Mouse (Mus musculus): ENCODE measurements at regions not wholly inside any gene's neighbourhood (a gene's known extent, or its start where the extent isn't known, plus 50 kb on each side); places are given as distances from the start of the nearest gene placed in this dataset.

DNA sequence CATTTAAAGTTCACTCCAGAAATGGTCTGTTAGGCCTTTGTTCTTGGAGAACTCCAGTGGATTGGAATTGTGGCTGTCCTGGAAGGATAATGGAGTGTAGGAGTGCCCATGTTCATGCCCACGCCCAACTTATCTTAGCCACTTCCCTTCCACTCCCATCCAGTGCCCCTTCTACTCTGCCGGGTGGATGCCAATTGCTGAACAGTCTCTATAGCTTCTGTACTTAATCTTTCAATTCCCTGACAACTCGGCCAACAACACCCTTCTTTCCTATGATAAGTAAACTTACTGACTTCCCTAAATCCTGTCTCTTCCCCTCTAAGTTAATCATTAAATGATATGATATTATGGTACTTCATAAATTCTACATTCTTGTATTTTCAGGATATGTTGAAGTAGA lies 123.3 kb upstream of the Cdkn2b start:
- no peaks in the 10 kb centered on the region for H3K9me3 ChIP-seq (ENCODE audit: control insufficient read depth, low read length)
- ATAC-seq (ENCODE audit: low read depth) (no peak), DNase-seq (ENCODE audit: low spot score) (no peak)
- no peaks in the 10 kb centered on the region for H3K36me3 ChIP-seq (ENCODE audit: control insufficient read depth, insufficient read depth, low read length)
- H3K27me3 ChIP-seq (replicated peaks; ENCODE audit: control insufficient read depth, insufficient read depth, low read length) = no peaks in the 10 kb centered on the region
- no peak overlapping the region for H3K4me3 ChIP-seq (ENCODE audit: low read depth, low read length)
- no peak overlapping the region for H3K4me2 ChIP-seq (ENCODE audit: low read depth, low read length)
- no peak overlapping the region for H3K9ac ChIP-seq (ENCODE audit: low read depth, low read length)
- no peaks in the 10 kb centered on the region for H3K4me1 ChIP-seq (ENCODE audit: control insufficient read depth, insufficient read depth, low read length)
- no peak overlapping the region for H3K27ac ChIP-seq (replicated peaks; ENCODE audit: low read depth, low read length)
- 88% methylated on average over 3 of the region's 3 CpGs for WGBS

DNA sequence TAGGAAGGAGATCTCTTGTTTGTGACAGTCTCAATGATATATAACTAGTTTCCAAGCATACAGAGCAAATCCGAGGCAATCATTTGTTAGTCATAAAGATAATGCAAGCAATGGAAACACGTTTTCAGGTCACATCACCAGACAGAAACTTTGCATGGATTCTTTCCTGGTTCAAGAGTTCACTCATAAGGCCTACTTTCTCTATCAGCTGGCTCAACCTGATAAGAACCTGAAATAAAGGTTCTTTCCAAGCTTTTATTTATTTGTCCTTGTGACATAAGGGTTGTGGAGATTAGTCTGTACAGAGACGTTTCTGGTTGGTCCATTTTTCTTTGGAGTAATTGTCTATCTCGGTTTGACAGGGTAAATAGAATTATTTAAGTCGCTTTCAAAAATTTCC lies 122.7 kb upstream of the Cdkn2b start:
- DNase-seq (ENCODE audit: low spot score) (no peak), ATAC-seq (ENCODE audit: low read depth) (no peak)
- H3K4me1 ChIP-seq (ENCODE audit: control insufficient read depth, insufficient read depth, low read length) = no peaks in the 10 kb centered on the region
- no peaks in the 10 kb centered on the region for H3K9me3 ChIP-seq (ENCODE audit: control insufficient read depth, low read length)
- H3K4me2 ChIP-seq (ENCODE audit: low read depth, low read length) = no peak overlapping the region
- no peaks in the 10 kb centered on the region for H3K27me3 ChIP-seq (replicated peaks; ENCODE audit: control insufficient read depth, insufficient read depth, low read length)
- H3K27ac ChIP-seq (replicated peaks; ENCODE audit: low read depth, low read length) = no peak overlapping the region
- no peak overlapping the region for H3K9ac ChIP-seq (ENCODE audit: low read depth, low read length)
- H3K36me3 ChIP-seq (ENCODE audit: control insufficient read depth, insufficient read depth, low read length) = no peaks in the 10 kb centered on the region
- no peak overlapping the region for H3K4me3 ChIP-seq (ENCODE audit: low read depth, low read length)
- 71% methylated on average over 5 of the region's 5 CpGs for WGBS

DNA sequence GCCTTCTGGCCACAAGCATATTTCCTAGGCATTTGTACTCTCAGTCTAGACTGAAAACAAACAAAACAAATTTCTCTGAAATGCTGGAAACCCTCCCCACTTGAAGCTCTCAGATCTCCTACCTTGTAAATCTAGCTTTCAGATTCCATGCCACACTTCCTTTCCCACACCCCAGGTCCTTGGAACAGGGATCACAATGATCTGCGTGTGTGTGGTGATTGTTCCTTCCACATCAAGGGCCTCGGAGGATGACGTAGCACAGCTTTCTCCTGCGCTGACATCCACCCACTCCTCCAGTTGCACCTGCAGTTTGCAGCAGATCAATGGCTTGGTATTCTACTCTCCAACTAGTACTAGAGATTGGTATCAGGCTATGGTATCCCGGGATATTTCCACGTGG lies 120.7 kb upstream of the Cdkn2b start:
- no peak overlapping the region for H3K9ac ChIP-seq (ENCODE audit: low read depth, low read length)
- H3K9me3 ChIP-seq (ENCODE audit: control insufficient read depth, low read length) = no peaks in the 10 kb centered on the region
- H3K36me3 ChIP-seq (ENCODE audit: control insufficient read depth, insufficient read depth, low read length) = no peaks in the 10 kb centered on the region
- DNase-seq (ENCODE audit: low spot score) (no peak), ATAC-seq (ENCODE audit: low read depth) (no peak)
- H3K27me3 ChIP-seq (replicated peaks; ENCODE audit: control insufficient read depth, insufficient read depth, low read length) = no peaks in the 10 kb centered on the region
- no peak overlapping the region for H3K4me2 ChIP-seq (ENCODE audit: low read depth, low read length)
- H3K27ac ChIP-seq (replicated peaks; ENCODE audit: low read depth, low read length) = no peak overlapping the region
- 76% methylated on average over 6 of the region's 6 CpGs for WGBS
- no peak overlapping the region for H3K4me3 ChIP-seq (ENCODE audit: low read depth, low read length)
- no peaks in the 10 kb centered on the region for H3K4me1 ChIP-seq (ENCODE audit: control insufficient read depth, insufficient read depth, low read length)

DNA sequence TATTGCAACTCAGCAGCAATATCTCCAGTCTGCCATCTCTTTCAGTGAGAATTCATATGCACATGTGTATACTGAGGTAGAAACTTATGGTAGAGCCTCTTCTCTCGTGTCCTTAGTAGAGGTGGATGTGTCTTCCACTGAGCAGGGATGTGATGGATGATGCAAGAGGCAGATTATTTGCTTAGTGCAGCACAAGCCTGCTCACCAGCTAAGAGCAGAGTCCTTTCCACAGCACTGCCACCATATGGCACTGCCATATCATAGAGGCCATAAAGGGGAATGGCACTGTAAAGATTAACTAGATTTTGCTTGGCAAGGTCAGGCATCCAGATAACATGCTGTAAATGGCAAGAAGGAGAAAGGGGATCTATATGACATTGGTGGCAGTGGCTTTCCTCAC lies 117.6 kb upstream of the Cdkn2b start:
- WGBS = 65% methylated on average over 1 of the region's 1 CpGs
- ATAC-seq (ENCODE audit: low read depth) = no peak
- H3K36me3 ChIP-seq (ENCODE audit: control insufficient read depth, insufficient read depth, low read length) = no peaks in the 10 kb centered on the region

GRCm38 (mm10) chr4:89427345-89428293 lies 116.8 kb upstream of the Cdkn2b start:
- Histone ChIP-seq H3K27ac (replicated peaks; ENCODE audit: low read depth, low read length) (no peak overlapping the region), H3K4me1 (ENCODE audit: control insufficient read depth, insufficient read depth, low read length) (no peaks in the 10 kb centered on the region), H3K4me2 (ENCODE audit: low read depth, low read length) (no peak overlapping the region), H3K9me3 (ENCODE audit: control insufficient read depth, low read length) (no peaks in the 10 kb centered on the region), H3K36me3 (ENCODE audit: control insufficient read depth, insufficient read depth, low read length) (no peaks in the 10 kb centered on the region), H3K27me3 (replicated peaks; ENCODE audit: control insufficient read depth, insufficient read depth, low read length) (no peaks in the 10 kb centered on the region), H3K4me3 (ENCODE audit: low read depth, low read length) (no peak overlapping the region), H3K9ac (ENCODE audit: low read depth, low read length) (no peak overlapping the region)
- ATAC-seq (ENCODE audit: low read depth) (peak; percentile 68), DNase-seq (ENCODE audit: low spot score) (peak; percentile 70)
- WGBS = 45% methylated on average over 9 of the region's 9 CpGs

More for the DNA sequence above, 117.6 kb upstream of the Cdkn2b start:
- H3K4me1 ChIP-seq (ENCODE audit: control insufficient read depth, insufficient read depth, low read length) = no peaks in the 10 kb centered on the region
- H3K4me3 ChIP-seq (ENCODE audit: low read depth, low read length) = no peak overlapping the region
- no peak overlapping the region for H3K4me2 ChIP-seq (ENCODE audit: low read depth, low read length)
- H3K27ac ChIP-seq (replicated peaks; ENCODE audit: low read depth, low read length) = no peak overlapping the region
- H3K9ac ChIP-seq (ENCODE audit: low read depth, low read length) = no peak overlapping the region
- no peak for DNase-seq (ENCODE audit: low spot score)
- H3K27me3 ChIP-seq (replicated peaks; ENCODE audit: control insufficient read depth, insufficient read depth, low read length) = no peaks in the 10 kb centered on the region
- H3K9me3 ChIP-seq (ENCODE audit: control insufficient read depth, low read length) = no peaks in the 10 kb centered on the region

- Histone ChIP-seq H3K36me3 (ENCODE audit: control insufficient read depth, insufficient read depth, low read length) (no peaks in the 10 kb centered on the region), H3K4me3 (ENCODE audit: low read depth, low read length) (no peak overlapping the region), H3K9me3 (ENCODE audit: control insufficient read depth, low read length) (no peaks in the 10 kb centered on the region), H3K9ac (ENCODE audit: low read depth, low read length) (no peak overlapping the region), H3K27ac (replicated peaks; ENCODE audit: low read depth, low read length) (no peak overlapping the region), H3K4me1 (ENCODE audit: control insufficient read depth, insufficient read depth, low read length) (no peaks in the 10 kb centered on the region), H3K4me2 (ENCODE audit: low read depth, low read length) (no peak overlapping the region), H3K27me3 (replicated peaks; ENCODE audit: control insufficient read depth, insufficient read depth, low read length) (no peaks in the 10 kb centered on the region)
- DNase-seq (ENCODE audit: low spot score) (no peak), ATAC-seq (ENCODE audit: low read depth) (no peak)
- WGBS = 59% methylated on average over 2 of the region's 2 CpGs
Measured at GRCm38 (mm10) chr4:89425916-89426315, 115.1 kb upstream of the Cdkn2b start.

DNA sequence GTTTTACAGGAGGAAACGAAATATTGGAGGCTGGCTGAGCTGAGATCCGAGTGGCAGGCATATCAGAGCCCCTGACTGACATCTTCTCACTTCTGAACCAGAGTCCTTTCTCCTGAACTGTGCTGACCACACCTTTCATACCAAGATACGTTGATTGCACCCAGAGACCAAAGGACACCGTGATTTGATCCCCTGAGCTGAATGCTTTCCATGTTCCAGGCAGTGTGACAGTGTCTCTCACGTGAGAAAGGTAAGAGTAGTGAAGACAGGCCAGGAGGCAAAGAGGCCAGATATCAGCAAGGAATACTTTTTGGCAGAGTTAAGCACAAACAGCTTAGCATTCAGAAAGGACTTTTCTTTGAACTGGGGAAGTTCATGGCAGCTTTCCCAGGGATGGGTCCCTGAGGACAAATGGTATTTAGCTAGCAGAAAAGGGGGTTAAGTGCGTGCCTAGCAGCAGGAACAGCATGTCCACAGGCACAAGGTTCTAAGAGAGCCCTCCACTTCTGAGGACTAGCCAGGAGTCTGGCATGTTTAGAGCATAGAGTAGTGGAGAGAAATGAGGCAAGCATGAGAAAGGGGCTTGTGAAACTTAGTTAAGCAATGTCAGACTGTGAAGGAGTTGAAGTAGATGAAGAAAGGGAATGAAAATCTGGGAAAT lies 111.0 kb upstream of the Cdkn2b start:
- Histone ChIP-seq H3K4me3 (ENCODE audit: low read depth, low read length) (no peak overlapping the region), H3K9me3 (ENCODE audit: control insufficient read depth, low read length) (no peaks in the 10 kb centered on the region), H3K4me2 (ENCODE audit: low read depth, low read length) (no peak overlapping the region), H3K27ac (replicated peaks; ENCODE audit: low read depth, low read length) (no peak overlapping the region), H3K27me3 (replicated peaks; ENCODE audit: control insufficient read depth, insufficient read depth, low read length) (no peaks in the 10 kb centered on the region), H3K9ac (ENCODE audit: low read depth, low read length) (no peak overlapping the region), H3K36me3 (ENCODE audit: control insufficient read depth, insufficient read depth, low read length) (no peaks in the 10 kb centered on the region), H3K4me1 (ENCODE audit: control insufficient read depth, insufficient read depth, low read length) (no peaks in the 10 kb centered on the region)
- peak; percentile 70 for DNase-seq (ENCODE audit: low spot score)
- 45% methylated on average over 6 of the region's 6 CpGs for WGBS
- ATAC-seq (ENCODE audit: low read depth) = no peak

- Histone ChIP-seq H3K9ac (ENCODE audit: low read depth, low read length) (no peak overlapping the region), H3K36me3 (ENCODE audit: control insufficient read depth, insufficient read depth, low read length) (no peaks in the 10 kb centered on the region), H3K27me3 (replicated peaks; ENCODE audit: control insufficient read depth, insufficient read depth, low read length) (no peaks in the 10 kb centered on the region), H3K9me3 (ENCODE audit: control insufficient read depth, low read length) (no peaks in the 10 kb centered on the region), H3K27ac (replicated peaks; ENCODE audit: low read depth, low read length) (no peak overlapping the region), H3K4me3 (ENCODE audit: low read depth, low read length) (no peak overlapping the region), H3K4me2 (ENCODE audit: low read depth, low read length) (no peak overlapping the region), H3K4me1 (ENCODE audit: control insufficient read depth, insufficient read depth, low read length) (no peaks in the 10 kb centered on the region)
- DNase-seq (ENCODE audit: low spot score) = no peak
- ATAC-seq (ENCODE audit: low read depth) = no peak
- 89% methylated on average over 5 of the region's 5 CpGs for WGBS
Measured at GRCm38 (mm10) chr4:89420868-89421267, 110.0 kb upstream of the Cdkn2b start.
